Mouse (Mus musculus): Measurements from ENCODE around the gene Zfp143.
"Not testable (repeated sequence)": the region's sequence is repeated elsewhere in the genome, so short reads cannot be mapped to it uniquely, and the experiment has no call there.

The Zfp143 gene

DNA sequence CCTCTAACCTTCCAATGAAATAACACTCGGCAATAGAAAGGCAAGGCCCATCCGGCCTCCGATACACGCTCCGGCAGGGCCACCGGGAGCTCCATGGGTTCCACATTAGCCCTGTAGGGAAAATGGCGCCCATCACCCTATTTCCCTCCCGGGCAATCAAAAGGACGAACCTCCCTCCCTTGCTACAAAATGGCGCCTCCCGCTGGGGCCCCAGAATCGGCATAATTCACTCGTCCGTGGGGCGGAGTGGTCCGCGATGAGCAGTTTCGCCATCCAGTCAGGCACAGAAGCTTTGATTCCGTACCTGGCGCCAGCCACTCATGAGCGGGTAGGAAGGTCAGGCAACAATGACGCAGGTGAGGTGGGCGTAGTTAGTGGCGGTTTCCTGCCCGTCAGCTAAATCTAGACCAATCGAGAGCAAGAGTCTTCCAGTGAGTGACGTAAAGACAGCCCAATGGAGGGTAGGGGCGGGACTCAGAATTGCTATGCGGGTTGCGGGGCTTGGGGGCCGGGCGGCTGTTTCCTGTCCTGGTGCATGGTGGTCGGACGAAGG lies at the start of gene Zfp143:
TSS of gene Zfp143 (plus strand) at position 19 of the 553 bp plus-strand sequence.
- peak; percentile 100 for DNase-seq

- no peak for DNase-seq
Observed at GRCm38 (mm10) chr7:110011417-110011816, 49.6 kb upstream of the Zfp143 start.

DNA sequence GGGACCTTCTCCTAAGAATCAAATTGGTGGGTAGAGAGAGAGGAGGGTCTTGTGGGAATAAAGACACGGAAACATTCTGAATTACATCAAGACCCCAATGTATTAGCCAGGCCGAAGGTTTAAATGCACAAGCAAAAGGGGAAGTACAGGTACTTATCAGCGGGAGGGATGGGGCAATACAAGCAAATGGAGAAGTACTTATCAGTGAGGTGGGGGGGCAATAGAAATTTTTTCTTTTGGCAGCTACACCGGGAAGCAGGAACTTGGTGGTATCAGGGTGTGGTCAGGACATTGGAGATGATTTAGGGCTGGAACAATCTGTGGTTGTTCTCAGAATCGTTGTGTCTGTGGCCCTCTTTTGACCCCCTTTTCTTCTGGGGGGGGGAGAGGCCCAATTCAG lies 46.7 kb upstream of the Zfp143 start:
- no peak for DNase-seq

DNA sequence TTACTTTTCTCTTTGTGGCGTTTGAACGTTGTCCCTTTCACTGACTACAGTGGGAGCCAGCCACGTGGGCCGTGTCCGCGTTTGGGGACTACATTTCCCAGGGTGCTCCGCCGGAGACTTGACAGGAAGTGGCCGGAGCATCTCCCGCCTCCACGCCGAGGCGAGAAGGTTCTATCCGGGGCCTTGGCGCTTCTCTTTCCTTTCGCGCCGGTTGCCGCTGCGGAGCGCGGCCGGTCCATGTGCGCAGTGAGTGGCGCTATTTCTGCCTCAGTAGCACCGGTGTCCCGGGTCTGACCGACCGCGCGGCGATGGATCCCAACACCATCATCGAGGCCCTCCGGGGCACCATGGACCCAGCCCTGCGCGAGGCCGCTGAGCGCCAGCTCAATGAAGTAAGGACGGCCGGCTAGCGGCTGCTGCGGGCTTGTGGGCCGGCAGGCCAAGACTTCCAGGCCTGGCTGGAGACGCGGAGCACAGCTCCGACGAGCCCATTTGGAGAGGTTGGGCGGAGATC lies 42.8 kb upstream of the Zfp143 start, which contains the start of gene Ipo7:
TSS of gene Ipo7 (plus strand) at position 158 of the 514 bp plus-strand sequence.
- DNase-seq, result peak; percentile 91

- DNase-seq, result peak; percentile 73
Observed at GRCm38 (mm10) chr7:110018631-110019482, 42.2 kb upstream of the Zfp143 start.

DNA sequence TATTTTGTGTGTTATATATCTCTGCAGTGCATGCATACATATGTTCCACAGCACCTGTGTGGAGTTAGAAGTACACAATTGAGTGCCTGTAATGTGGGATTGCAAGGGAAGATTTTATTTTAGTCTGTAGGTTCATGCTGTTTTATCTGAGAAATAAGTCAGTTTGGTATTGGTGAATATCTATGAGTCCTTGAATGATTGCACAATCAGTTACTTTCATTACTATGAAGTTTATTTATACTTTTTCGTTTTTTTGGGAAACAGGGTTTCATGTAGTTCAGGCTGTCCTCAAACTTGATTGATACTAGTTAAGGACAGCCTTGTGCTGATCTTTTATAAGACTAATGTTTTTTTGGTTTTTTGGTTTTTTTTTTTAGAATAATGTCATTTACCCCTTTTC lies 37.5 kb upstream of the Zfp143 start:
- DNase-seq, result no peak

DNA sequence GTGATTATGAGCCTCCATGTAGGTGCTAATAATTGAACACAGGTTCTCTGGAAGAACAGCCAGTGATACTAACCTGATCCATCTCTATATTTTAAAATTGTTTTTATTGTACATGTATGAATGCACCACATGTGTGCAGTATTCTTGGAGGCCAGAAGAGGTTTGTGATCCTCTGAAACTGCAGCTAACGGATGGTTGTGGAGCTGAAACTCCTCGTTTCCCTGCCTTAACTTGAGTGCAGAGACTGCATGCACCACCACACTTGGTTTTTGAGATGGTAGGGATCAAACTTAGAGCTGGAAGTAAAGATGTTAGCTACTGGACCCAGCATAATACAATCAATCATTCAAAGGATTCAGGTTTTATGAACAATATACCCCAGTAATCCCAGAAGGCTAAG lies 34.4 kb upstream of the Zfp143 start:
- DNase-seq, result no peak

- DNase-seq, result no peak
Observed at GRCm38 (mm10) chr7:110028826-110029225, 32.2 kb upstream of the Zfp143 start.

GRCm38 (mm10) chr7:110030342-110030741 lies 30.7 kb upstream of the Zfp143 start:
- DNase-seq, result no peak

DNA sequence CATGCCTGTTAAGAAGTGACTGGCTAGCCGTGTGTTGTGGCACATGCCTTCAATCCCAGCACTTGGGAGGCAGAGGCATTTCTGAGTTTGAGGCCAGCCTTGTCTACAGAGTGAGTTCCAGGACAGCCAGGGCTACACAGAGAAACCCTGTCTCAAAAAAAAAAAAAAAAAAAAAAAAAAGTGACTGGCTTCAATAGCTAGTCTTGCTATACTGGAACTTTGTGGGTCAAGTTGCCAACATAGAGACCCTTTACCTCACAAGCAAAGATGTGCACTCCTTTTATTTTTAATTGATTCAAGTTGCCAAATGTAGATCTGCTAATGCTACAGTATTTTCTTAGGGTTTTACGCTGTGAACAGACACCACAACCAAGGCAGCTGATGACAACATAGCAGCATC lies 3.3 kb upstream of the Zfp143 start:
- DNase-seq, result not testable (repeated sequence)

- peak; percentile 32 for DNase-seq
Observed at GRCm38 (mm10) chr7:110059092-110059785, 1.8 kb upstream of the Zfp143 start.

DNA sequence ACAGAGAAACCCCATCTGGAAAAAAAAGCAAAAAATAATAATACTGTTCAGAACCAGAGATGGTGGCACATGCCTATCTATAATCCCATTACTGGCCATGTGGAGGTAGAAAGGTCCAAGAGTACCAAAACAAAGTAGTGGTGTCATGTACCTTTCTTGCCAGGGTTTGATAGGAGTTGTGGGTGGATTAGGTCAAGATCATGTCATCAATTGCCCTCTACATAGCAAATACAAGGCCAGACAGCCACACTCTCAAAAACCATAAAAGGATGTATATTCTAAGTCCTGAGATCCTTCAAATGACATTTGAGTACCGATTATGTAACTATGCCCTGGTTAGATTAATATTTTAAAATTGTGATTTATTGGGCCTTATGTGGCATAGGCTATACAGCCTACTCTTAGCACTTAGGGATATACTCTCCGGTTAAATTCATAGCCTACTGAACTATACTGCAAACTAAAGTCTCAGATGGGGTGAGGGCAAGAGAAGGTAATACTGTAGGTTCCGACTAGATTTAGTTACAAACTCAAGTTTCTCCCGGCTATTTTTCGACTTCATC lies 830 bp upstream of the Zfp143 start:
- no peak for DNase-seq

DNA sequence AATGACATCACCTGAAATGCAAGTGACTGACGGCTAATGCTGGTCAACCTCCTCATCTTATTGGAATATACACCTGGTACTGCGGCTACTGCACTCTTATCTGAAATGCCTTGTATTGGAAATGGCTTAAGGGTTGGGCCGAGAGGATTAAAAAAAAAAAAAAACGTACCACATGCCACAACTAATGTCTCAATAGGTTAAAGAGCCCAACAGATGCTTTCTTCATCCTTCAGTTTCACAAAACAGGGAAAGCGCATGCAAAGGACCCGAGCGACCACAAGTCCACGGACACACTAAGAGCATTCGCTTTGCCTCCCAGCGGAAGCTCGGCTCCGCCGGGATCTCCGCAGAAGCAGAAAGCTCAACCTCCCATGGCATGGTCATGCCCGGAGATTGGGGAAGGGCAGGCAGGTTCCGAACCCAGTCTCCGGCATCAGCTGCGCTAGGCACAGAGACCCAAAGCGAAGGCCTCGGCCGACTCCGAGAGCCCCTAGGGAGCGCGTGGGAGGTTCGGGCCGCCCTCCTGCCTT lies 283 bp upstream of the Zfp143 start:
- DNase-seq, result no peak

GRCm38 (mm10) chr7:110061752-110062273 lies 796 bp downstream of the Zfp143 start:
- peak; percentile 92 for DNase-seq

DNA sequence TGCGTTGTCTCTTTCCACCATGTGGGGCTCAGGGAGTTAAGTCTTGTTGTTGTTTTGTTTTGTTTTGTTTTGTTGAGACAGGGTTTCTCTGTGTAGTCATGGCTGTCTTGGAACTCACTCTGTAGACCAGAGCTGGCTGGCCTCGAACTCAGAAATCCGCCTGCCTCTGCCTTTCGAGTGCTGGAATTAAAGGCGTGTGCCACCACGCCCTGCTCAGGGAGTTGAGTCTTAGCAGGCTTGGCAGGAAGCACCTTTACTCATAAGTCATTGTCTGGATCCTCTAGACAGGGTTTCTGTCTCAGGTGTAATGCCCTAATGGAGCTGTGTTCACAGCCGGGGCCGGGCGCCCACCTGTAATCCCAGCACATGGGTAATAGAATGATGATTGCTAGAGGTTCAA lies 2.7 kb downstream of the Zfp143 start:
- peak; percentile 28 for DNase-seq

DNA sequence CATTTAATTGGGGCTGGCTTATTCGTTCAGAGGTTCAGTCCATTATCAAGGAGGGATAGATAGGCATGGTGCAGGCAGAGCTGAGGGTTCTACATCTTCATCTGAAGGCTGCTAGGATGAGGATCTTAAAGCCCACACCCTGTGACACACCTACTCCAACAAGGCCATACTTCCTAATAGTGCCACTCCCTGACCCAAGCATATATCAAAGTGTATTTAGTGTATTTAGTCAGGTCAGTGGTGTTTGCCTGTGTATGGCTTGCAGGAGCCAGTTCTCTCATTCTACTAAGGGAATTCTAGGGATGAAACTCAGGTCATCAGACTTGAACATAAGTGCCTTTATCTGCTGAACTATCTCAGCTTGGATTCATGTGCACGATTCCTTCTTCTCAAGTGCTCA lies 8.1 kb downstream of the Zfp143 start:
- no peak for DNase-seq

GRCm38 (mm10) chr7:110078168-110078567 lies 17.2 kb downstream of the Zfp143 start:
- DNase-seq, result no peak

DNA sequence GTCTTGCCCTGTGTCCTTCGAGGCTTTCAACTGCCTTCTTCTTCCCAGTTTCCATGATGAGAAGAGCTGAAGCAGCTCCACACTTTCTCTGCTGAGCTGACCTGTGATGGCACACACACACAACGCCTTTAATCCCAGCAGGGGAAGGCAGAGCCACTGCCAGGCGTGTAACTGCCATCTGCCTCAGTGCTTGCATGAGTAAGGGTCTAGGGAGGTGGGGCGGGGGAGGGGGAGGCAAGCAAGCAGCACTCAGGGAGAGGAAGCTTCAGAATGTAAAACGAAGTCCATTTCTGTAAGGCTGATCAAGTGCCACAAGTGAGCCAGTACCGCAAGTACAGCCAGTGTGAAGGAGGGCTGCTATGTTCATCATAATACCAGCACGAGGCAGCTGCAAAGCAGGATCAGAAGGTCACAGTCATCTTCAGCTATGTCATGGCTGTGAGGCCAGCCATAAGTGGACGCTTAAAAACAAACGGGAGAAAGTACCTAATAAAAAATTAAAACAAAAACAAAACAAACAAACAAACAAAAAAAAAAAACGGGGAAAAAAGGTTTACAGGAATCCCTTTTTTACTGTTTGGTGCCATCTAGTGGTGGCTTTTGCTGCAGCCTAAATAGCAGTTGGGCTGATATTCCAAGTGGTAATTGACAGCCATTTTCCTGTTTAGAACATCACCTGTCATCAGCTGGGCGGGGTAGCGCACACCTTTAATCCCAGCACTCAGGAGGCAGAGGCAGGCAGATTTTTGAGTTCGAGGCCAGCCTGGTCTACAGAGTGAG lies 22.6 kb downstream of the Zfp143 start:
- DNase-seq, result peak; percentile 49

GRCm38 (mm10) chr7:110085217-110085616 lies 24.2 kb downstream of the Zfp143 start:
- DNase-seq, result no peak

DNA sequence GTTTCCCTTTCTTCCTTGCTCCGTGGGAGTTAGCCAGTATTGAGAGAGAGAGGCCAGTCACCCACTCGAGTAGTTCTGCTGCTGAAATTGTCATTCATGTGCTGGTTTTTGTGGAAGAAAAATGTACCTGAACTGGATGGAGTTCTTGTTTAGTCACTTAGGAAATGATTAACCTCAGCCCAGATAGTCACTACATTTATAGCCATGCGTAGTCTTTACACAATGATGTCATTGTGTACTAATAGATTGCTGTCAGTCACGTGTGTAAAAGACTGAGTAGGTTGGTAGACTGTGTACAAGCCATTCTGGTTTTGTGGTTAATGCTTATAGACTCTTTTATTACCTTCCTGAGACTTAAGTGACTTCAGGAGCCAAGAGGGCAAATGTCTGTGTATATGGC lies 26.9 kb downstream of the Zfp143 start:
- DNase-seq, result no peak

DNA sequence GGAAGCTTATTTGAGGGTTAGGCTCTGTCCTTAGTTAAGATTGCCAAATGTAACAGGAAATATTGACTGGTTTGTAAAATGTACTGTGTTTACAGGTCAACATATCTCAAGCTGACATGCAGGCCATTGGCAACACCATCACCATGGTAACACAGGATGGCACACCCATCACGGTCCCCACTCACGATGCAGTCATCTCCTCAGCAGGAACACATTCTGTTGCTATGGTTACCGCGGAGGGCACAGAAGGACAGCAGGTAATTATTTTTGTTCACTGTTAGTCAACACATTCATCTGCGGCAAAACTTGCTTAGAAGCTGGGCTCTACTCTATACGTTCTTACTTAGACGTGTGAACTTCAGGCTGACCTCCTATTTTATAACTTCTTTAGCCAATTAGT lies 30.7 kb downstream of the Zfp143 start:
- DNase-seq, result peak; percentile 29

- no peak for DNase-seq
Observed at GRCm38 (mm10) chr7:110096332-110096731, 35.3 kb downstream of the Zfp143 start.

Measured in cerebellum, adult 9-11 months (tissue).